Mouse (Mus musculus) embryonic stem cell, embryonic (primary cell): ENCODE measurements at regions not wholly inside any gene's neighbourhood (a gene's known extent, or its start where the extent isn't known, plus 50 kb on each side); places are given as distances from the start of the nearest gene placed in this dataset.

Source experiments
- CTCF ChIA-PET, 4 experiments: fragments of 300-600 bp in 2 of 4; fragments of 350-600 bp in 2 of 4; sonication (Branson Sonifier 250); formaldehyde crosslinking; loops; one replicate each; lab custom pipeline; 2022; ENCODE audit warnings: inconsistent platforms in 2 of 4; lab: Charles Lee
- POLR2A ChIA-PET, 4 experiments: fragments of 300-600 bp in 2 of 4; fragments of 350-600 bp in 2 of 4; sonication (Branson Sonifier 250); formaldehyde crosslinking; loops; one replicate each; lab custom pipeline; 2022; ENCODE audit warnings: antibody characterized with exemption in 4 of 4, inconsistent platforms in 1 of 4; lab: Charles Lee

DNA sequence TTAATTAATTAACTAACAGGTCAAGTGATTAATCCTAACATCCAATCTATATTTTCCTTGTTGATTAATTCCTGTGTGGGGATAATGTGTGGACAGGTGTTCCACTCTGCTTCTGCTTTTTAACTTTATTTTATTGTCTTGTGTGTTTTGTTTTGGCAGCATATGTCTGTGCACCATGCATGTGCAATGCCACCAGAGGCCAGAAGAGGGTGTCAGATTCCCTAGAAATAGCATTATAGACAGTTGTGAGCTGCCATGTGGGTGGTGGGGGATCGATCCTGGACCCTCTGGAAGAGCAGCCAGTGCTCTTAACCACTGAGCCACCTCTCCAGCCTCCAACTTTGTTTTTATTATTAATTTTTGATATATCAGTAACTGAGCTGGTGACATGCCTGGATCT is 65.6 kb downstream of the En1 start:
- POLR2A ChIA-PET, result no interaction called here
- CTCF ChIA-PET, result interaction anchor here in 3 of 4 experiments (0.6 to 0.9 kb wide), 4 partner anchors 23 to 512 kb away, joined by 3 to 5 read pairs (median 4); no protein-coding TSS in a partner anchor

DNA sequence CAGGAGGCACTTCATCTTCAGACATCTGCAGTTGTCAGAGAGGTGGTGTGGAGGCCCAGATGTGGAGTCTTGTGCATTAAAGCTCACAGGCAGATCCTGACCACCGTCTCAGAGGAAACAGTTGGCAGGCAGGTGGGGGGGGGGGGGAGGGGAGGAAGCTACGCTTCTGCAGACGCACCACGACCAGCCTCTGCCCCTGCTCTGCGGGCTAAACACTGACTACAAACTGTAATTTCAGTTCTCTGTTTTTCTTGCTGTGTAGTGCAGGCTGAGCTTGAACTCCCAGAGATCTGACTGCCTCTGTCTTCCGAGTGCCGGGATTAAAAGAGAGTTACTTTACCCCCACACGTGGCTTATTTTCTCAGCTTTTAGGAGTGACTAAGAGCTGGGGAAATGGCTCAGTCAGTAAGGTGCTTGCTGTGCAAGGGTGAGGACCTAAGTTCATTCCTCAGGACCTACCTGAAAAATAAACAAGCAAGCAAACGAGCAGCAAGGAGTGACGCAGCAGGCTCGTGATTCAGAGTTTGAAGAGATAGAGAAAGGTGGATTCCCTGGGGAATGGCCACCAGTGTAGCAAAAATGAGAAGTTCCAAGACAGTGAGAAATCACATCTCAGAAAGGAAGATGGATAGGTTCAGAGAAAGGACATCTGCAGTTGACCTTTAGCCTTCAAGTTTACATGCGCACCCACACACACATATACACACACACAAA is 81.5 kb downstream of the En1 start:
- CTCF ChIA-PET, result no interaction called here
- POLR2A ChIA-PET, result interaction anchor here in 1 of 4 experiments (0.7 kb wide), 1 partner anchor 36 kb away, joined by 4 read pairs; no protein-coding TSS in a partner anchor

DNA sequence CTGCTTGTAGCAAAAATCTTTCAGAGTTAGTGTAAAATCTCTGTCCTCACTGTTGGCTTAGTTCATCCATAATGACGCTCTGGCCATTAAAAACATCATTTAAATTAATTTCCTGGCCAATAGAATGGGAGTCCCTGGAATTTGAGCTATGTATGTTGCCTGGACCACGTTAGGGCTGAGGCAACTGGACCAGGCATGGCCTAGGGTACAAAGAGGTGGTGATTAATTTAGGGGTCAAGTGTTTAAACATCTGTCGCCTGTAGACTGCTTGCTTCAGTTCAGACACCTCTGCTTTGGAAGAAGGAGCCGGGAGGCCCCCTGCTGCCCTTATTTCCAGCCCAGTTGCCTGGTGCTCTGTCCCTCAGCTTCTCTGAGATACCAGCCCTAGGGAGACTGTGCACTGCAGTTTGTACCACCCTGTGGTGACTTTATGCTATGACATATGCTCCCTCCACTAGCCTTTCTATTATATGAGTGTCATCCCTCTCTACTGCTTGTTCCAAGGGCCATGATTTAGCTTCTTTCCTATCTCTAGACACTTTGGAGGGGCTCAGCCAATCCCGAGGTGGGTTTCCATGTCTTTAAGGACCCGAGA is 83.5 kb downstream of the En1 start:
- POLR2A ChIA-PET, result no interaction called here

DNA sequence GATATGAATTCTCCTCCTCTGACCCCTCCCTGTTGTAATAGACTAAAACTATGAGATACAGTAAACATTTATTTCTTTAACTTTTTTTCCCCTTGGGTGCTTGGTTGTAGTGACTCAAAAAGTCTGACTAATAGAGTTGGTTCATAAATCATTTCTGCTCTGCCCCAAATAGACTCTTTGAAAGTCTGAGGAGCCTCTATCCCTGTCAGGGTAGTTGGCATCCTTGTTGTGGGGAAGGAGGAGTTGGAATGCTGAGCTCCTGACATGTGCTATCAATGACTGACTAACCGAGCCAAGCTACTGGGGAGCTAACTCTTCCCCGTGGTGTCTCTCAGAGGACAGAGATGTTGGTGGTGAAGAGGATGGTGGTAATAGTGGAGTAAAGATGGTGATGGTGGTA is 89.4 kb downstream of the En1 start:
- POLR2A ChIA-PET, result no interaction called here
- CTCF ChIA-PET, result no interaction called here

More for the DNA sequence above, 83.5 kb downstream of the En1 start:
- CTCF ChIA-PET, result interaction anchor here in 3 of 4 experiments (0.5 to 1.3 kb wide), 6 partner anchors 9 to 99 kb away, joined by 3 to 4 read pairs (median 3); no protein-coding TSS in a partner anchor

DNA sequence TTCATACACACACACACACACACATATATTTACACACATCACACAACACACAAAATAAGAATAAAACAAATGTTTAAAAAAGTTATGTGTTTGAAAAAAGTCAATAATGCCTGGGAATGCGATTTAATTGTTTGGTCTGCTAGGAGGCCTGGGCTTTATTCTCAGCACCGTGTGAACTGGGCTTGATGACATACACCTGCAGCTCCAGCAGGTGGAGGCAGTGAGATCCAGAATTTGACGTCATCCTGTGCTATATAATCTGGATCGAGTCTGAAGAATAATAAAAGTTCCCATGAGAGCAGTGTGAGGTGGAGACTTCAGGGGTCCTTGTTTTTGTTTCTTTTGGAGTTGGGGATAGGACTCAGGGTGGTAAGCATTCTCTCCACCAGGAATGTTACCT is 96.0 kb downstream of the En1 start:
- ChIA-PET POLR2A (interaction anchor here in 1 of 4 experiments (0.6 kb wide), 1 partner anchor 109 kb away, joined by 3 read pairs; no protein-coding TSS in a partner anchor), CTCF (interaction anchor here in 2 of 4 experiments (0.5 to 1.2 kb wide), 6 partner anchors 9 to 101 kb away, joined by 3 to 5 read pairs (median 3); no protein-coding TSS in a partner anchor)

DNA sequence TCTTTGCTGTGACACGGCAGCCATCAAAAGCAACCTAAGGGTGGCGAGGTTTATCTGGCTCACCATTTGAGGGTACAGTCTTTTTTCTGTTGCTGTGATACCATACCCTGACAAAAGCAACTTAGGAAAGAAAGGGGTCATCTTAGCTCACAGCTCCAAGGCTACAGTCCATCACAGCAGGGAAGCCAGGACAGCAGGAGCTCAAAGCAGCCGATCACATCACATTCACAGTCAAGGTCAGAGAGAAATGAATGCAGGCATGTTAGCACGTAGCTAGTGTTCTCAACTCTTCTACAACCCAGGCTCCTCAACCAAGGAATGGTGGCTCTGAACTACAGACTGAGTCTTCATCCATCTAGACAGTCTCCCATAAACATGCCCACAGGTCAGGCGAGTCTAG is 102.0 kb downstream of the En1 start:
- ChIA-PET CTCF (no interaction called here), POLR2A (interaction anchor here in 1 of 4 experiments (0.5 kb wide), 1 partner anchor 17 kb away, joined by 3 read pairs; no protein-coding TSS in a partner anchor)

DNA sequence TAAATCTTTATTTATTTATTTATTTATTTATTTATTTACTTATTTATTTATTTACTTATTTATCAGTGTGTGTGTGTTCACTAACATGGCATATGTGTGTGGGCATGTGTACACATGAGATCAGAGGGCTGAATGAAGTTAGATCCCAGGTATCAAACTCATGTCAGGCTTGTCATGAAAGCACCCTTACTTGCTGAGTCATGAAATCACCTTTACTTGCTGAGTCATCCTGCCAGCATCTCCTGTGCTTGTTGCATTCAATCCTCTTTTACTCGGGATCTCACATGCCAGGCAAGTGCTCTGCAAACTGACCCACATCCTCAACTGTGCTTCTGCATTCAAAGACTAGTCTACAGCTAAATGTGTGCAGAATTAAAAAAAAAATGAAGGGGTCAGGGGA is 103.8 kb downstream of the En1 start:
- ChIA-PET CTCF (no interaction called here), POLR2A (no interaction called here)

DNA sequence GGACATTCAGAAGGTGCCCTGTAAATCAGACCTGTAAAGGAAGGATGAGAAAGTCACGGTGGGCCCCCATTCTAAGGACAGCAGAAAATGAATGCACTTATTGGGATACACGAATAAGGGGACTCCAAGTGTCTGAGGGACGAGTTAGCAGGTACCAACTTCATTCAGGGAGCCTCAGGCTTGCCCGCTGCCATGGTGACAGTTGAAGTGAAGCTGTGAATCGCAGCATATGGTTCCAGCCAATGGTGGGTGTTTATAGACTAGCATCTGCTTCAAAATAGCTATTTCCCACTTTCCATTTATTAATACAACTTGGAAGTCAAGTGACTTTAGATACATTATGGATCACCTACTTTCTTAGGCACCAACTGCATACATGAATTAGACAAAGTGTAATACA is 106.3 kb downstream of the En1 start:
- POLR2A ChIA-PET, result no interaction called here
- CTCF ChIA-PET, result no interaction called here

DNA sequence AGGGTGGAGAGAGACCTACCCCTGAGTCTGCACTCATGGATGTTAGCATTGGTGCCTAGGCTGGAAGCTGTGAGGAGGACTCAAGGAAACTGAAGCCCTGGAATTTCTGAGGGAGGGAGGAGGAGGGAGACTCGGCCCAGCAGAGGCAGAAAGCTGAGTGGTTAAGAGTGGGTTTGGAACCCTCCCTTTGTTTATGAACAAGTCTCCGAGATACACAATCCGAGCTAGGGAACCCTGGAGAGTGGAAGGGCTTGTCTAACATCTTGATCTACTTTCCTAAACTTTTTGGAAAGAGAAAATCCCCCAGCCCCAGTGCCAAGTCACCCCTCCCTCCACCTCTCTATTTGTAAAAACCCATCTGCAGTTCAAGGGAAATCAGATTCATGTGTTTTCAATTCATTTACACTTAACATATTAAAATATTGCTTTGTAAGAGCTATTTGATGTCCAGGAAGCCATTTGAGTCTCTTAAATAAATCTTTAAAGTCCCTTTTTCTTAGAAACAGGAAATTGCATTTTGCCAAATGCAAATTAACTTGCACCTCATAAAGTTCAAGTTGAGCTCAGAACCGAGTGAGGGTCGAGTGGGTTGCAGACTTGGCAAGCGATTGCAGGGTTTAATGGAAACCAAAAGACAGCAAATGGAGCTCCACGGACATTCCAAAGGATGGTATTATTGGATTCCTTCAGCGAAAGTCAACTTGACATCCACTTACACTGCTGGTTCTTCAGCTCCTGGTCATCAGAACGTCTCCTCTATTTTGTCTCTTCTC is 113.1 kb downstream of the En1 start:
- POLR2A ChIA-PET, result interaction anchor here in 1 of 4 experiments (0.6 kb wide), 1 partner anchor 1661 kb away, joined by 11 read pairs; no protein-coding TSS in a partner anchor
- CTCF ChIA-PET, result no interaction called here

DNA sequence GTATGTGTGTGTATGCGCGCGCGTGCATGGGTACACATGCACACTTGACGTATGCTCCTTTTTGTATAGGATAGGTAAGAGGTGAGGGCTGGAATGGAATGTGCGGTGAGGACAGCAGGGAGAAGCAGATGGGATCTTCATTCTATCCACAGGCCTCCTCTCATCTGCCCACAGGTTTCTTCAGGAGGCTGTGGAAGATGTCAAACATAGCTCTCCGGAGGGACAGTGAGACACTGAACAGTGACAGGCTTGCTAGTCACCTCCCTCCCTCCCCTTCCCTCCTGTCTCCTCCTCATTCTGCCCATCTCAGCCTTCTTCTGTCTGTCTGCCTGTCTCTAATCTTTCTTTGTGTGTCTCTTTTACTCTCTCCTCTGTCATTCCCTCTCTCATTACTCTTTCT is 124.6 kb downstream of the En1 start:
- POLR2A ChIA-PET, result no interaction called here
- CTCF ChIA-PET, result no interaction called here

DNA sequence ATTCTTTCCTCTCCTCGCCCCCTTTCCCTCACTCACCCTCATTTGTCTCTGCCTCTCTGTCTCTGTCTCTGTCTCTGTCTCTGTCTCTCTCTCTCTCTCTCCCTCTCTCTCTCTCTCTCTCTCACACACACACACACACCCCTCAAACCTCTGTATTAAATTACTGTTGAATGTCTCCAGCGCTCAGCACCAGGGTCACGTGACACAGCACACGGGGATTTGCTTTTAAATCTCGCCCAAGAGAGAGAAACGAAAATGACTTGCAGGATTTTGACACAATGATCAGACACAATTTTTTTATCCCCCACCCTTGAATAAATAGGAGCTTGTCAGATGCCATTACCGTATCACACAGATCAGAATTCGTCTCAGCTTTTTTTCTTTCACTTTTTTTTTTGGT is 125.2 kb downstream of the En1 start:
- ChIA-PET POLR2A (no interaction called here), CTCF (no interaction called here)

DNA sequence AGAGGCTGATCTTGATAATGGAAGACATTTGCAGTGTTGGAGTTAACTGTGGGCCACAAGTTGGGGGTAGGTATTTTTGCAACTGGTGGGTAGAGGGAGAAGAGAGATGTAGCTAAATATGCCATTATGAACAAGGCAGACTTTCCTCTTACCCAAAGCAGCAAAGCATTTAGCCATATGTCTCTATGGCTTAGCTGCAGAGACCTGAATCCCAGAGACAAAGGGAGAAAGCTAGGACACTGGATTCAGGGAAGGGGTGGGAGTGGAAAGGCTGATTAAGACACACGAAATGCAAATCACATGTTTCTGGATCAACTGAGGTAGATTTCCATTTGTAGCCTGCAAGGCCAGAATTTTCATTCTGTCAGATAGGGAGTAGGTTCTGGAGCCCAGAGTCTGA is 129.8 kb downstream of the En1 start:
- POLR2A ChIA-PET, result no interaction called here
- CTCF ChIA-PET, result no interaction called here

DNA sequence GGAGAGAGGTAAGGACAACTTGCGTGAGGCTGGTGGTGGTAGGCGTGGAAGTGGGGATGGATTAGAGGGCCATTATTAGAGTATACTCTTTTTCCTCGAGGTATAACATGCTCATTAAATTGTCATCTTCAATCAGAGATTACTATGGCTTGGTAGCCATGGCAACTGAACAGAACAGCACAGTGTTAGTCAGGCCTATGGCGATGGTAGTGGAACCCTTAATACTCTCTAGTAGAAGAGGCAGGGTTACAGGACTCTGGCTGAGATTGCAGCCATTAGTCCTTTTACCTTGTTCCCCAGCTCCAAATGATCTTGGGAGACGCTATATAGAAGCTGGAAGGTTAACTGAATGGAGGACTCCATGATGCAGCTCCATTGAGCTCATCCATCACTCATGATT is 131.5 kb downstream of the En1 start:
- POLR2A ChIA-PET, result no interaction called here
- CTCF ChIA-PET, result interaction anchor here in 1 of 4 experiments (0.5 kb wide), 1 partner anchor 90 kb away, joined by 3 read pairs; no protein-coding TSS in a partner anchor

DNA sequence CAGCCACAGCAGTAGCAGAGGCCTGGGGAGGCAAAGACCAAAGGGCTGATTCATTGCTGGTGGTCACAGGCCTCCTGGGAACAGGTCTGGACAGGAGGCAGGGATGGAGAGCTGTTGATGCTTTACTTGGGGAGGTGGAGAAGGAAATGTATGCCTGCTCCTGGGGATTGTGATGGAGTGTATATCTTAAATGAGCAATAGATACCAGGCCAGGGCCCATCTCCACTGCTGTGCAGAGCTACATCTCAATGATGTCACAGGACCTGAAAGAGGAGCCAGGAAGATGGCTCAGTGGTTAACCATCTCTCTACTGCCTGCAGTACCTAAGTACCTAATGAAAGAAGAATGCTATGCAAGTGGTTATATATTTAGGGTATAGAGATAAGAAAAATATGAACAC is 132.6 kb downstream of the En1 start:
- CTCF ChIA-PET, result no interaction called here
- POLR2A ChIA-PET, result no interaction called here

DNA sequence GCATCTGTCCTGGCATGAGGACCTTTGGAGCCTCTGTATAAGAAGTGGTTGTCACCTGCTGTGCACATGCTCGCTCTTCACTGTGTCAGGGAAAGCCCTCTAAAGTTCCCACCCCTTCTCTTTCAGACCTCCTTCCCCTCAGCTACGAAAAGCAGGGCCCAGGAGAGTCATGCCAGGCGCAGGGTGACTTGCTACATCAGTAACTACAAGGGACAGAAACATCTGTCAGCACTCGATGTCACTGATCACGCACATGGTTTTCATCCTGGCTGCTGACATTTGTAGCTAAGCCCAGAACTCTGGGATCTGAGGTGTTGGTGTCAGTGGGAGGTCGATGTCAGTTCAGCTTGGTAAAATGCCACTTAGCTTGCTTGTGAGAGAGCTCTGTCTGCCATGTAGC is 137.3 kb downstream of the En1 start:
- POLR2A ChIA-PET, result interaction anchor here in 2 of 4 experiments (0.7 to 1.0 kb wide), 3 partner anchors 9 to 701 kb away, joined by 3 to 4 read pairs (median 4); no protein-coding TSS in a partner anchor

DNA sequence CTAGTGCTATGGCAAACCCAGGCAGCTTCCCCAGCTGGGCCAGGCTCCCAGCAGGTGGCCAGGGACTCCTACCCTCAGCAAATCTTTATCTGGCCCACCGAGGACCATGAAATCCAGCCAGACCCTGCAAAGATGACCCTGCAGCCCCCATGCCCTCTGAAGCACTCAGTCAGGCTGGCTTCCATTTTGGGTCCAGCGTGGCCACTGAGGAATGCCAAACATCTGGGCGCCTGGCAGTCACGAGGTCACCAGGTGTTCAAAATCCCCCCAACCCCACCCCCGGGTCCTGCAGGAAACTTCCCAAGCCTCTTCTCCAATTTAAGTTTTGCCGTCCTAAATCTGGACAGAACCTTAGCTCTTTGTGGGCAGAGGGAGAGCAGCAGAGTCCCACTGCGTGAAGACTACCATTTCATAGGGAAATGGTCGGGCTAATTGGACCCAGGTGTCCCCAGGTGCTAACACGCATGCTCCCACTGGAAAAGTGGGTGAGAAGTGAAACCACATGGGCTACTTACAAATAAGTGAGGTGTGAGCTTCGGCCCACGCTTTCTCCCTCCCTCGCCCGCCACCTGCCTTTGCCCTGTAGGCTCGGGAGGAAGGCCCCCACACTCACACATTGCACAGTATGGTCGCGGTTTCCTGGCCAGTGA is 139.0 kb downstream of the En1 start:
- CTCF ChIA-PET, result no interaction called here
- POLR2A ChIA-PET, result no interaction called here

More for the DNA sequence above, 137.3 kb downstream of the En1 start:
- CTCF ChIA-PET, result no interaction called here

DNA sequence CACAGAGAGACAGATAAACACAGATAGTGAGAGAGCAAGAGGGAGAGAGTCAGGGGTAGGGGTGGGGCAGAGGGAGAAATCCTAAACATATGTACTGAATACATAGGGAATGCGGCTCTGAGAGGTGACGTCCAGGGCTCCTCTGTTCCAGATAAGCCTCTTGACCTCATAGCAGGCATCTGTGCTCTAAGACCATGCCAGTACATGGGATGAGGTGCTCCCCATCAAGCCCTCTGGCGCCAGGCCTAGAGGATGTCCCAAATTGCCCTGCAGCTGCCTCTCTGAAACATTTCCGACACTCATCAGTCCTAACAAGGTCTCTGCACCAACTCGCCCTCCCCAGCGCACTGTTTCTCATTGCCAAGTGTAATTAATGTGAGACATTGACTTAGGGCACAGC is 146.7 kb downstream of the En1 start:
- POLR2A ChIA-PET, result interaction anchor here in 1 of 4 experiments (1.2 kb wide), 1 partner anchor 10 kb away, joined by 3 read pairs; no protein-coding TSS in a partner anchor
- CTCF ChIA-PET, result no interaction called here

DNA sequence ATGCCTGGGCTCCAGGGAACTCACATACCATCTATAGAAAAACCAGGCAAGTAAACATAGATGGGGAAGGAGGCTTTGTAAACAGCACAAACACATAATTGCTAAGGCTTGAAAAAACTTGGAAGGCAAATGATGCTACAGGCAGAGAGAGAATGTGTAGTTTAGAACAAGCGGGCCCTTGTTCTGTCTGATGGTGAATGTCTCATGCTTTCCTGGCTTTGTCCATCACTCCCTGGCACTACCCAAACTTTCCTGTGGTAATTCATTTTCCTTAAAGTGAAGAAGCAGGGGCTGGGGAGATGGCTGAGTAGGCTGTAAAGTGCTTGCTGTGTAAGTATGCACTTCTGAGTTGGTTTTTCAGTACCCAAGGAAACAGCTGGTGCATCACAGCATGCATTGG is 151.2 kb downstream of the En1 start:
- ChIA-PET POLR2A (no interaction called here), CTCF (no interaction called here)

DNA sequence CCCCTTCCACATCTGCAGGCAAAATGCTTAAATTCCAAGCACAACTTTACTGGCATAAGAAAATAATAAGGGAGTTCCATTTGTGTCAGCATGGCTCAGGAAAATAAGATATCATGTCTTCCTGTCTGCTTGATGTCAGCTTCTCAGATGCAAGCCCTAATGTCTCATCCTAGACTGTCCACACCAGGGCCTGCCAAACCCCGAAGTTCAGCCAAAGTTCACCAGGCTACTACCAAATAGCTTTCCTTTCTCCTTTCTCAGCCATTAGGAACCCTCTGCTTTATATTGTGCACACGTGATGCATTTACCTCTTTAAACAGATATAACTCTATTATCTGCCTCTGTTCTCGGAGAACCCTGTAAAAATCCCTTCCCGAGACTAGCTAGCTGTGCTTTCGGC is 152.1 kb downstream of the En1 start:
- ChIA-PET CTCF (interaction anchor here in 1 of 4 experiments (0.6 kb wide), 1 partner anchor 155 kb away, joined by 3 read pairs; no protein-coding TSS in a partner anchor), POLR2A (no interaction called here)
